Mouse (Mus musculus): ENCODE data around the gene 4931406P16Rik.

DNA sequence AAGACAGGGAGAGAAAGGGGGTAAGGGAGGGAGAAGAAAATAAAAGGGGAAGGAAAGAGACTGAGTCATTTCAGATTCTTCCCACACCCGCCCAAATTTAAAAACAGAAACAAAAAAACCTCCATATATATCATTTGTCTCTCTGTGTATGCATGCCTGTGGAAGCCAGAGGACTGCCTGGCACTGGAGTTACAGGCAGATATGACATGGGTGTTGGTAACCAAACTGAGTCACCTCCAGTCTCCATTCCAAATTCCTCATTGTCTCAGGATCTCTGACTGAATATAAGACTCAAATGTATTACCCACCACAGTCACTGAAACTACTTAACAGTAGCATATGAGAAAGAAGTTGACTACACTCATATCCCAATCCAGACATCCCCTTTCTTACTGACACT is 34.7 kb upstream of the 4931406P16Rik start:
- TF ChIP-seq CTCF (IDR thresholded peaks at IDR 0.05; ENCODE audit: borderline replicate concordance, control insufficient read depth, extremely low read depth, insufficient read depth, low read length, poor library complexity) (no peak), POLR2A (IDR thresholded peaks at IDR 0.05; ENCODE audit: control insufficient read depth, extremely low read depth, insufficient read depth, low read length, poor library complexity) (no peak)

Data from thymus, adult 2 months (tissue).